Mouse (Mus musculus): ENCODE results near the gene Dhx15.

Gene Dhx15

DNA sequence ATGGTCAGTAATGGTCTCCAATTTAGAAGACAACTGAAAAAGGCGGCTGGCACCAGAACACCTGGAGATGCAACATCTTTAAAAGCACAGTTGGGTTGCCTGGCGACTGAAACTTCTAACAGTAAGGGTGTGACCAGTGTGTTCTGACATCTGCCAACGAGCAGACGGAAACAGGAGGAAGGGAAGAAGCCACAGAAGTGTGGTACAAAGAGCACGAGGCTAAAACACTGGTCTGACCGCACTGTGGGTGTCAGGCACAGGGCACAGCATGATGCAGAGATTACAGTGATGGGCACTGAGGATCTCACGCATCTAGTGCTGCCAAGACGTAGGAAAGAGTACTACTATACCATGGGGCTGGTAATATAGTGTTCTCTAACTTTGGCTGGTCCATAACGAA, 48.4 kb downstream of the Dhx15 start:
- DNase-seq (ENCODE audit: low spot score): no peak

DNA sequence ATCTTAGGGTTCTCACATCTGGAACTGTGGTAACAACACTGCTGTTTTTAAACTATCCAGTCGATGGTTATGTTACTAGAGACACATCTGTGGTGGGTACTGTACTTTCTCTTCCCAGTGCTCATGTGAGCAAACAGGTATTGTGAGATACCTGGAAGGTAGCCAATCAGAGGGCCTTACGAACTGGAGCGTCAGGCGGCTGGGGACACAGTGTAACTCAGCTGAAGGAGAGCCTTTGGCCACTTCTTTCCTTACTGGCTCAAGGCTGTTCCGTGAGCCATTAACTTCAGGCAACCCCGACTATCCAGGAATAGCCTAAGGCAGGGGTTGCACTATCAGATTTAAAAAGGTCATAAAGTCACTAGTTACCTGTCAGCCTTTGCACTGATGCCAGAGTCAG, 51.5 kb downstream of the Dhx15 start:
- DNase-seq (ENCODE audit: low spot score): no peak

DNA sequence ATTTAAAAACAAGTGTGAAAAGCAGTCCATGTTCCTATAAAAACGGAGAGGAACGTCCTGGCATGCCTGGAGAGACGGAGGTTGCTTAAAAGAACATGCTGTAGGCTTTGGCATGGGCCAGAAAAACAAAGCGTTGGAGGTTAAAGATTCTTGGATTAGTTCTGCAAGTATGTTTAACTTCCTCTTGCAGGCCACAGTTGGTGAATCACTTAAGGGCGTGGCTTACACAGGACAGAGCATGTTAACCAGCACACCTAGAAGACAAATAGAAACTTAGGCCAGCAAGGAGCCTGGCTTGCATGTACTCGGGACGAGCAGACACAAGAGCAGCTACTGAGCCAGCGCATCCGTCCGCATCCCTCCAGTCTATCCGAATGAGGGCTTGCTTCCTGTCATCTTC, 52.2 kb downstream of the Dhx15 start:
- DNase-seq (ENCODE audit: low spot score): no peak

DNA sequence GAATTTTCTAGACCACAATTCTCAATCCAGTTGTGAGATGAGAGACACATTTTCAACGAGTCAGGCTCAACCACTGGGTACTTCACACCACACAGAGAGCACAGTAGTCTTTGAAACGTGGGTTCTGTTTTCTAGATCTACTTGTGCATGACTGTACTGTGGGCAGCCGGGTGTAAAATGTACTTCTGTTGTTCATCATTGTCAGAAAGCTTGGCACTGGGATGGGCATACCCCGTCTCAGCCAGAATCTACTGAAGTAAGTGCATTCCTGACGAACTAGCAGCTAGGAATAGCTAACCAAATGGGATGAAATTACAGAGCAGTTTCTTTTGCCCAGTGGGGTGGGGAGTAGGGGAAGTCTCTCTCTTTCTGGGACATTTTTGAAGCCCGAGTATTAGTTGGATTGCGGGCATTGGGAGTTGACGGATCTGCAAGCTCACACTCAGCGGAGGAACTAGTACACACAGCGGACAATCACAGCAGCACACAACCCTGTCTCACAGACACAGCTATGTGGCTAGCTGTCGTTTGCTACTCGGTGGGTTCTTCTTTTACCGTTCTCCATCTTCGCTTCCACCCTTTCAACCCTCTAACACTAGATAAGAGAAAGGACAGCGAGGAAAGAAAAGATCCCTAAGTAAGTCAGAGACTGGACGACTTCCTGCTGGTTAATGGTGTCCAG, 54.7 kb downstream of the Dhx15 start:
- DNase-seq (ENCODE audit: low spot score): no peak

DNA sequence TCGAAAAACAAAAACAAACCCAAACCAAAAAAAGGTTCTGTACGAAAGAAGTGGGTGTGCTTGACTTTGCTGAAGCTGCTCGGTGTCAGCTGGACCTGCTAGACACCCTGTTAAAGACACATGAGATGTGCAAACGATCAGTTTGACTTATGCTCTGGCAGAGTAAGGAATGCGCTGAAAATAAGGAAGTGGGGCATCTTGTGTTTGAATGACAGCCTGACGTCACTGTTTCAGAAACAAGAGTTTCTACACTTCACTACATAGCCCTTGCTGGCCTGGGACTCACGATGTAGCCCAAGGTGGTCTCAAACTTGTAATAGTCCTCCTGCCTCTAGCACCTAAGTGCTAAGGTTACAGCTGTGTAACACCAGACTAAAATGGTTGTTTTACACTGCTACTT, 57.5 kb downstream of the Dhx15 start:
- no peak for DNase-seq (ENCODE audit: low spot score)

DNA sequence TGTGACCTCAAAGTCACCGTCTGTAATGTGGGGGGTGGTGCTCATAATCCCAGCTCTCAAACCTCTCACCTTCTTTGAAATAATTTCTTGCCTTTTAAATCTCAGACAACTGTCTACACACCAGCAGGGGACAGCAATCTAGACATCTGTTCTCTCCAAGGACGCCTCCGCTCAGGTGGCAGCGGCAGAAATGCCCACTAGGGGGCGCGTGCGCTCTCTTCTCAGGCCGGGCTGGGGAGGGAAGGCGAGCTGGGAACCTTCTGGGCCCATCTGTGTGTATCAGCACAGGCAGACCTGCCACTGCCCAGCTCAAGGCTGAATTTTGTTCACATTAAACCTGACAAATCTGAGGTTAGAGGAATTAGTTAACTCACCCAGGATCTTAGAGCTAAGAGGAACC, 58.2 kb downstream of the Dhx15 start:
- no peak for DNase-seq (ENCODE audit: low spot score)

DNA sequence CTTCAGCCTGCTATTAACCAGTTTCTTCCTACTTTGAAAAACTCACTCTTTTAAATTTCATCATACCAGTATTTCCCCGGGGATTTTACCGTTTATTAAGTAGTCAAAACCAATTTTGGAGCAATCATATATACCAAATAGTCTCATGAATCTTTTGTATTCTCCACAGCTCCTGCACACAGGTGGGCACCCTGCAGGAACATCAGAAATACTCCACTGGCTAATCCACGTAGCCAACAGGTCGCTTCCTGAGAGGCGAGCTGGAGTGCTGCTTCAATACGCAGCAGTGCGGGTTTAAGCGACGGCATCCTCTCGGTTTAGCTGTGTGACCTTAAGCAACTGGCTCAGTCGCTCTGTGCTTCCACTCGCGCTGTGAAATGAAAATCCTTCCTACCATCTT, 58.9 kb downstream of the Dhx15 start:
- DNase-seq (ENCODE audit: low spot score): no peak

DNA sequence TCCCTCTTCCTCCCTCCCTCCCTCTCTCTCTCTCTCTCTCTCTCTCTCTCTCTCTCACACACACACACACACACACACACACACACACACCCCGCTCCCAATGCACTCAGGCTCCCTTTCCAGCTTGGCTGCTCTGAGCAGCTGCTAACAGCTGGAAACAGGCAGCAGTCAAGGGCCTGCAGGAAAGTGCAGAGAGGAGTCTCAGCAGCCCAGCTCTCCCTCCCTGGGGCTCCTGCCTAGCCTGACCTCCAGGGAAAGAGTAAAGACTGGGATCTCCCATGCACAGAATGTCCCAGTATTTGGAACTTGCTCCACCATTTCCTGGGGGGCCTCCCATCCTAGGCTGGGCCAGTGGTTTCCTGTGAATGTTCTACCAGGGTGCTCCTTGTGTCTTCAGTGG, 59.8 kb downstream of the Dhx15 start:
- no peak for DNase-seq (ENCODE audit: low spot score)

DNA sequence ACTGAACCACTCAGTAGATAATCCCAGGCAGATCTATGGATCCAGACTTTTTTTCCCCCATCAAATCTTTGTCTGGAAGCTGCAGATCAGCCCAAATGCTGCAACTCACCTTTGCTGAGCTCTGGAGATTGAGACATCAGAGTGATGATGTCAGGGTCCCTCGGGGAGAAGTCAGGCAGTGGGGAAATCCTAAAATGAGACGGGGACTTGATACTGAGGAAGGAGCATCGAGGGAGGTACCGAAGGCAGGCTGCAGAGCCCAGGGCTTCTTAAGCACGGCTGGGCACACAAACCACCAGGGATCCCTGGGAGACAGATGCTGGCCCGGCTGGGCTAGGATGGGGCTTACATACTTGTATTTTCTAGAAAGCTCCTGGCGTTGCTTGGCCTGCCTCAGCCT, 64.1 kb downstream of the Dhx15 start:
- no peak for DNase-seq (ENCODE audit: low spot score)

DNA sequence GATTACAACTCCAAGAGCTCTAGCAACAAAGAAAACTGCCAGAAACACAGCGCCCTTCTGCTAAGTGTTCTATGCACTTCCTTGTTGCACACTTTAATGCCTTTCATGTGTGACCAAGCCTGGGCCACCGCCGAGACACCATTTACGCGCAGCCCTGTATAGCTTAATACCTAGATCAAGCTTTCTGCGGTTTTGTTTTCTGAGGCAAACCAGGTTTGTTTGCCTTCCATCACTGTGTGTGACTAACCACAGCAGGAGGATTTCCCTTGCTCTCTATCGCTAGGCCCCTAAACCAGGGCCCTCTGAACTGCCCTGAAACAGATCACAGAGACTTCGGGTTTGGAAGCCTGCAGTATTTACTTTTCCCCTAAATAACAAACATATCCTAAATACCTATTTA, 64.5 kb downstream of the Dhx15 start:
- DNase-seq (ENCODE audit: low spot score): no peak

DNA sequence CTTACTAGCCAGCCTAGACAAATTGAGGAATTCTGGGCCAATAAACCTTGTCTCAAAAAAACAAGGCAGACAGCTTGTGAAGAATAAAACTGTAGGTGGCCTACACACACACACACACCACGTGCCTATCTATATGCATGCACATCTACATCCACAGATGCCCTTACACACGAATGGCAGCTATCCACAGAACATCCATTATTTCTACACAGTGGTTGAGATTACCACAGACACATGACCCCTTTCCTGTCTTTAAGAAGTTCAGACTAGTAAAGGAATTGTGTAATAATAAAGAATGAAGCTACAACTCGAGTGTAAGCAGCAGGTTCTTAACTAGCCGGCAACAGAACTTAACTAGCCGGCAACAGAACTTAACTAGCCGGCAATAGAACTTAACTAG, 68.2 kb downstream of the Dhx15 start:
- no peak for DNase-seq (ENCODE audit: low spot score)

DNA sequence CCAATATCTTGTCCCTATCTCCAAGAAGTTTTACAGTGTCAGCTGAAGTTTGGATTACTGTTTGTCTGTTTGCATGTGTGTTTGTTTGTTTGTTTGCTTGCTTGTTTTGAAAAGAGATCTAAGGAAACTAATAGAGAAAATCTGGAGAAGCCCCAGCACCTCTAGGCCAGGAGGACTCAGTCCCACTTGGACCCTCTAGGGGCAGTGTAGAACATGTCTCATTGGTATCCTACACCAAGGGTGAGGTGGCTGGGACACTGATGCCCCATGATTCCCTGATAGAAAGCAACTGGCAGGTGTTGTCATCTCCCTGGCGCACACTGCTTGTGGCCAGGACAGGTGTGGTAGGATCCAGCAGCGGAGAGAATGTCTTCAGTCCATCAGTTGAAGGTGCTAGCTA, 70.5 kb downstream of the Dhx15 start:
- no peak for DNase-seq (ENCODE audit: low spot score)

DNA sequence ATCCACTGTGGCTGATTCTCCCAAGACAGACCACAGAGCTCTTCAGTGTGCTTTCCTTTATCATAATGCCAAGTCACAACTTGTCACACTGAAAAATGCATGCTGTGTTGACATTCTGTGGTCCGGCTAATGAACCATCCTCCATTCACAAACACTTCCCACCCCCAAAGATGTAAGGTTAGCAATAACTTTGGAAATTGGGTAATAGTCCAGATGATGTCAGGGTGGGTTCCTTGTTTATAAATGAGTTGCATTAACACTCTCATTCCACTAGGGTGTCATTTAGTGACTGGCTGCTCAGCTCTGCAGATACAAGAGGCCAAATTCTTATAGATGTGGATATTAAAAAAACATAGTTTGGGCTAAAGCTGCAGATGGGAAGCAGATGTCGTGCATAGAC, 71.1 kb downstream of the Dhx15 start:
- no peak for DNase-seq (ENCODE audit: low spot score)

DNA sequence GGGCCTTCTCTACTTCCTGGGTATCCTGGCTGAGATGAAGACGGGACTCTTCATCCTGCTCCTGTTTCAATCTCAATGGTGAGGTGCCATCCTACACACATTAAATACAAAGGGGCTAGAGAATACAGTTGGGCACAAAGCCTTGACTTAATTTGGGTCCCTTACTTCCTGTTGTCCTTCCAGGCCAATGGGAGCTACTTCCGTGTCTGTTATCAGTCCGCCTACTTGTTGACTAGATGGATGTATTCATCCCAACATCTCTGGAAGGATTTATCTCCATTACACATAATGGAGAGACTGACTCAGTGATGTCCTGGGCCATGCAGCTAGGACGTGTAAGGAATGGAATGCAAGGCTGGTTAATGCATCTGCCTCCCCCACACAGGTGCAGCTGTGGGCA, 72.5 kb downstream of the Dhx15 start:
- no peak for DNase-seq (ENCODE audit: low spot score)

DNA sequence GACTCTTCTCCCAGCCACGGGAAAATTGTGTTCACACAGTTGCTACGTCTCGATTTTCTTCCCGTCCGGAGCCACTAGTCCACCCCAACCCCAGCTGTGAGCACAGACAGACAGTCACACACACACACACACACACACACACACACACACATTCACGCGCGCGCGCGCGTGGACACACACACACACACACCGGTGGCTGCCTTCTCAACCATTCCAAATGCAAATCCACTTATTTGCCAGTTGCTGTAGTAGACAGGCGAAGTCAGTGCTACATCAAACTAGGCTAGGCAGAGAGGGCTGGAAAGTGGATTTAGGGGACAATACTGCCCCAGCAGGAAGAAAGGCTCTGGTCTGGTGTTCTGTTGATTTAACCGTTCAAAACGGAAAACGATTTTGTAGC, 73.9 kb downstream of the Dhx15 start:
- no peak for DNase-seq (ENCODE audit: low spot score)

DNA sequence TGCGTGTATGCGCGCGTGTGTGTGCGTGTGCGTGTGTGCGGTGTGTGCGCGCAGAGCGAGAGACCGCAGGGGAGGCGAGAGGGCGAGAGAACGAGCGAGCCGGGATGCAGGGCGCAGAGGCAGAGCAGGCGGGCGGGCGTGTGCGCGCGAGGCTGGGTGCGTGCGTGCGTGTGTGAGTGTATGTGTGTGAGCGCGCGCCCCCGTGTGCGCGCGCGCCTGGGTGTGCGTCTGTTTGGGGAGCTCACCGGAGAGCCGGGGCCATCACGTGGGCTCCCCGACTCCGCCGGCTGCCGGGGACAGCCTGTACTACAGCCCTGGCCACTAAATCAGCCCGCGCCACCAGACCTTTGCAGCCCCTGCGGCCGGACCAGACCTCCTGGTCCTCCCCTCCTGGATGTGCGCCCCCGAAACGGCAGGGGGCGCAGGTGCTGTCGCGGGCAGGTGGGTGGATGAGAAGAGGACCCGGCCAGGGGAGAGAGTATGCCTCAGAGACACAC, 74.4 kb downstream of the Dhx15 start:
- peak; percentile 82 for DNase-seq (ENCODE audit: low spot score)

DNA sequence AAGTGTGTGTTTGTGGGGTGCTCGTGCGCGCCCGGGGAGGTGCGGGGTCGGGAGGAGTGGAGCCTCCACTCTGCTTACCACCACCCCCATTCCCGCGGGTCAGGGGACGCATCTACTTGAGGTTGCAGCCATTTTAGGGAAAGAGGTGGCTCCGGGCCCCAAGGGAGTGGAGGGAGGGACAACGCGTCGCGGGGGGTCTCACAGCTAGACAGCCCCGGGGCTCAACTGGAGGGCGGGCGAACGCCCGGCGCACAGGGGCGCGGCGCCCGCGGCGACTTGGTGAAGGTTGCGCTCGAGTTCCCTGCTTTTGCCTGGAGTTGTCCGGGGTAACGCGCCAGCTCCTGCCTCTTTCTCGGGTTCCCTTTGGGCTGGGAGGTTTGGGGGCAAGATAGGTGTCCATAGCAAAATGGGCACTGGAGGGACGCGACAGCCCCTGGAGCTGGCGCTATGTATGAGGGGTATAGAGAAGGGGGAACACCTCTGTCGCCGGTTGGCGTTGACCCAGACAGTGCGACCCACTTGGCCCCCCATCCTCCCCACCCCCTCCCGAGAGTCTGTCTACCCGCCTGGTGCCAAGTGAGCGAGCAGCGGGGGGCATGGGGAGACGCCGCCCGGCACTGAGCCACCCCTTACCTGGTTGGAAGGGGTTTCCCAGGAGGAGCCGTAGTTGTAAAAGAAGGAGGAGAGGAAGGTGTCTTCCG, 75.4 kb downstream of the Dhx15 start:
- no peak for DNase-seq (ENCODE audit: low spot score)

DNA sequence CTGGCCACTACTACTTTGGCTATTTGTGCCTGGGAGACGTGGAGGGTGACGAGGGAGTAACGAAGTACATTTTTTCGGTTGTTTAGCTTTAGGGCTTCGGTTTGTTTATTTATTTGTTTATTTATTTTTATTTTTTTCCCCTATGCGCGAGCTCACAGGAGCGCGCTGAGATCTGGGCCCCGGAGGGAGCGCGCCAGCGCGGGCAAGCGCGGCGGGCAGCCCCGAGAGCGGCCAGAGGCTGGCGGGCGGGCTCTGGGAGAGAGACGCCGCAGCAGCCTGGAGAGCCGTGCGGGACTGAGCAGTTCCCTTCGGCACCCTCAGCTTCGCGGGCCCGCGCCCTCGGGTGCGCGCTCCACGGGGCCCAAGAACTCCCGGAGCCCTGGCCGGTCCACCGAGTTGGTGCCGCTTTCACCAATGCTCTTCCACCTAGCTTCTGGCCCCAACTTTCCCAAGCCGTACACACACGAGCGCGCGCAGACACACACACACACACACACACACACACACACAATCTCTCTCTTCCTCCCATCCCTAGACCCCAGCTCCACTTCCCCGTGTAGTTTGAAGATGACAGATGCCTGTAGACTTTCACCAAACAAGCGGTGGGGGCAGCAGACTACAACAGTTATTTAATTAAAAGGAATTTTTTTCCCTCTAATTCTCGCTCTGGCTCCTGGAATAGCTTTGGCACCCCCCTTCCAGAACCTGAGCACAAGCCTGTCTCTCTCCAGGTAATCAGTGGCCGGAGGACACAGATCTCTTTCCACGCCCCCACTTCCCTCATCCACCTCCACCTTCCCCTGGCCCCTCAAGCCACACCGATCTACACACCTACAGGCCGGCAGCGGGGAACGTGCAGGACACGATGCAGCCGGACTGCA, 76.2 kb downstream of the Dhx15 start:
- DNase-seq (ENCODE audit: low spot score): no peak

DNA sequence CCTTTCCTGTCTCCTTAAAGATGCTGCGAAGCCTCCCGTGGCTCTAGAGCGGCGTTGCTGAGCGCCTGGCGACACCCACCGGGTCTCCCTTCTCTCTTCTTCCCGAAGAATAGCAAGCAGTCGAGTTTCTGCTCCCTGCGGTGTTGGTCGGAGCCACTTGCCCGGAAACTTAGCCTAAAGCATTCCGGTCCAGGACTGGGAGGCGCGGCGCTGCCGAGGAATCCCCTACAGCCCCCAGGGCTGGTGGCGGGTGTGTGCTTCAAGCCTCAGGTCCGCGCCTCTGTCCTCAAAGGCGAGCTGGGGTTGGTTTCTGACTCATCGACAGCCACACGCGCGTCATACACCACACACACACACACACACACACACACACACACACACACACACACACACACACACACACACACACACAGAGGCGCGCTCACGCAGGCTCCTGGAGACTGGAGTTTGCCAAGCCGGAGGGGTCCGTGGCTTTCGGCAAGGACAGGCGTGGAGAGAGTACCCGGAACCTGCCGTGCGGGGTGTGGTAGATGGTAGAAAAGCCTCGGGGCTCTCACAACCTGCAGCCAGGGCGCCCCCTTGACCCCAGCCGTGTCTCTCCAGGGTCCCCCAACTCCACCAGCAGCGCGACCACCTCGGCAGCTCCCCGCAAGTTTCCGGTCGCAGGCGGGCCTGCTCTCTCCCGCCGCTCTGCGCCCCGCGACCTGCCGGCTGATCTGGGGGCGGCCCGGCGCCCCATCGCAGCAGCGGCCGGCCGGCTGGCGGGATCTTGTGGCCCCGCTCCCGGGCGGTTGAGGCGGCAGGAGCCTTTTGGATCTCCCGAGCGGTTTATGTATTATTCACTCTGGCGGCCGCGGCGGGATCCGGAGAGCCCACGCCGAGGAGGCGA, 77.1 kb downstream of the Dhx15 start:
- DNase-seq (ENCODE audit: low spot score): no peak

DNA sequence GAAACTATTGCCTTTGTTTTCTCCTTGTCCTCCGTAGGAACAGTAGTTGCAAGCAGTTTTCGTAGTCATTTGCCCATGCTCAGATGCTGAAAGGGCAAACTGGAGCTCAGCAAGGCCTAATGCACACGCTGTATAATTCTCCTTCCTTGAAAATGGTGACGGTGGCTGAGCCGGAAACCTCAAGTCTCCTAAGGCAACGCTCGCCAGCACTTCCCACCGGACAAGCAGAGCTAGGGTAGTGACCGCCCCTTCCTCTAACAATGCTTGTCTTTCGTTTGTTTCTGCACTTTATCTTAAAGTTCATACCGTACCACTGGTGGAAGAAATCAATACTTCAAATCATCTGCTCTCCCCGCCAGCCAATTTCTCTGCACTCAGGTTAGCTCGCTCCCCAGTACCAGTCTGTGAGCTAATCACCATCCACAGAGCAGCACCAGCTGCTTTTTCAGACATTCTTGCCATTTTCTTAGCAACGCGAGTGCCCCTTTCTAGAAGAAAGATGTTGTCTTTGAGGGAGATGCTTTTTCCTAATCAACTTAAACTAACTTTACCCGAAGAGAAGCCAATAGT, 78.0 kb downstream of the Dhx15 start:
- no peak for DNase-seq (ENCODE audit: low spot score)

DNA sequence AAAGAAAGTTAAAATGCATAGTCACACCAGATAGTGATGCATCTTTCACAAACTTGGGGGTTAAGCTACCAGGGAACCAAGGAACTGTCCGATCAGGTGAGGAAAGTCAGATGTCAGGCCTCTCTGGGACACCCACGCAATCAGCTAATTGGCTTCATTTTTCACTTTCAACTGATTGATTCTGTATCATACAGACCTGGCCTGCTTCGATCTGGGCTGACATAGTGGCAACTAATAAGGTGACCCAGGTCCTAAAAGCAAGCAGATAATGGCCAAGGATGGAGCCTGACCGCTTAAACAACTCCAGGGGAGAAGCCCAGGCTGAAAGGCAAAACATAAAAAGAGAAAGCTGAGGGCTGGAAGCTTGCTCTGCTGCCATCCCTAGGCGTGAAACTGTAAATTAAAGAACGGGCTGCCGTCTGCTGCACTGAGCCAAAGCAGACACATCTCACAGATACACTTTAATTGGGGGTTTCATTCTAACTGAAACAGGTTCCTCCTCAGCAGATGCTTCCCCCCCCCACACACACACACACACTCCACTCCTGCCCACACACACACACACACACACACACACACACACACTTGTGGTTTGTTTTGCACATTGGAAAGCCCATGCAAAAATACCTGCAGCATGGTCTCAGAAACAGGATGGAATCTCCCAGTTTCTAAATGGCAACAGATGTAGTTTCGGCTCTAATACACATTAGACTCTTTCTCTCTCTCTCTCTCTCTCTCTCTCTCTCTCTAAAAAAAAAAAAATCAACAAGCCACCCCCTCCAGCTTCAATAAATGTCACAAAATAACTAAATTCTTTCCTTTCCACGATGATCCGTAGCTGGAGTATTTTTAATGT, 79.3 kb downstream of the Dhx15 start:
- no peak for DNase-seq (ENCODE audit: low spot score)

Measured in left cerebral cortex, adult 11 months (tissue).